Mouse (Mus musculus): Measurements from ENCODE around the gene Cstl1. TPM values are rescaled to one million over a fixed set of nuclear protein-coding genes. Genes with fewer than 3 reads are reported as not detected.

The Cstl1 gene
- polyA plus RNA-seq (2015; fragmentation: Nextera tagmentation; extraction: Ambion mirVana), result not detected in 2 replicates

DNA sequence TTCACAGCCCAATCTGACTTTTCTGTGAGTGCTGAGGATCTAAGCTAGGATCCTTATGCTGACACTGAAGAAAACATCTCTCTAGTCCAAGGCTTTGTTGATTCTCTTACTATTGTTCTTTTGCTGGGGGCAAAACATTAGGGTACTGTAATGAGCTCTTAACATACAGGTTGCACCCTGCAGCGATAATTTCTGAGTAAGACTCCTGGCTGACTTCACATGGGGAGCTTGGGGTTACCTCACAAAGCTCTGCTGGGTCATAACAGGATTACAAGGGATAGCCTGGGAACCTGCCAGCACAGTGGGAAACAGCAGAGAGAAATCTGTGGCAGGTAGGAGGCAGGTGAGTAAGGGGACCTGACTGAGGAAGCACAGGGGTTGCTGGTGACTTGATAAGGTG lies at the start of gene Cstl1:
Gene Cstl1 (plus strand): TSS at position 301 of the 400 bp plus-strand sequence.

GRCm38 (mm10) chr2:148732327-148733000 lies 17.7 kb upstream of the Cstl1 start, which contains the start of gene Napb:
TSS of gene Napb (minus strand) at chr2:148732467.

DNA sequence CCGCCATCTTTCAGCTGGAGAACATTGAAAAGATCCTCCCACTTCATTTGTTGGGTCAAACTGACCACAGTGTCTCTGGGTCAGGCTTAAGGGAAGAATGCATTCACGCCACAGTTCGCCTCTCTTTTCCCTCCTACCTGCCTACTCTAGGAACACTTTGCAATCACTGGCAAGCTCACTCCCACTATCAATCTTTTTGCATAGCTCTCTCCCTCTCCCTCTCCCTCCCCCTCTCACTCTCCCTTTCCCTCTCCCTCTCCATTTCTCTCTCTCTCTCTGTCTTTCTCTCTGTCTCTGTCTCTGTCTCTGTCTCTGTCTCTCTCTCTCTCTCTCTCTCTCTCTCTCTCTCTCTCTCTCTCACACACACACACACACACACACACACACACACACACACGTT lies 21.2 kb downstream of the Cstl1 start, which contains the start of gene Cst11:
Gene Cst11 (minus strand): TSS at position 101 of the 400 bp plus-strand sequence.

GRCm38 (mm10) chr2:148781709-148782108 lies 31.6 kb downstream of the Cstl1 start, which contains the start of gene 8030411F24Rik:
TSS of gene 8030411F24Rik (plus strand) at chr2:148782009.

GRCm38 (mm10) chr2:148789142-148789541 lies 39.0 kb downstream of the Cstl1 start, which contains the start of gene Cst12:
TSS of gene Cst12 (plus strand) at chr2:148789361.

DNA sequence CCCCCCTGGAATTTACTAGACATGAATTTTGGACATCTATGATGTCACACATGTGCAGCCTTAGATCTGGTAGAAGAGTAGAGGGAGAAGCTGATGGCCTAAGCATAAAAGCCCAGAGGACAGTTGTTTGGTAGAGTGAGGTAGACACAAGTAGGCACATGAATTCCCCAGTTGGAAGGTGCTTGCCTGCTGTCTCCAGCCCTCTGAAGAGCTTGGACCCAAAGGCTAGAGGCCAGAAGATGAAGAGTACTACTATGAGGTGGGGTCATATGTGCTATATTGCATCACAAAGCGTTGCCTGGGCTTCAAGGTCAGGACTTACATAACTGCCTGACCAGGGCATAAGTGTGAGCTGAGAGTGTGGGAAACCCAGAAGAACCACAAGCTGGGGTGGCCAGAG lies 48.3 kb downstream of the Cstl1 start, which contains the start of gene Cst8:
Gene Cst8 (plus strand): TSS at position 301 of the 400 bp plus-strand sequence.

Other genes starting within 250 kb of the Cstl1 start
- gene Nxt1, start 77.8 kb upstream of the Cstl1 start, polyA plus RNA-seq (2015; fragmentation: Nextera tagmentation; extraction: Ambion mirVana), result 63.8 and 76.5 TPM in 2 replicates
- 12.0 and 20.5 TPM in 2 replicates for gene Gzf1, start 69.3 kb upstream of the Cstl1 start, polyA plus RNA-seq (2015; fragmentation: Nextera tagmentation; extraction: Ambion mirVana)
- 8.1 and 18.7 TPM in 2 replicates for gene Napb, start 17.9 kb upstream of the Cstl1 start, polyA plus RNA-seq (2015; fragmentation: Nextera tagmentation; extraction: Ambion mirVana)
- 0.47 TPM in 1 of 2 replicates, not detected in the other for gene Cst11, start 21.1 kb downstream of the Cstl1 start, polyA plus RNA-seq (2015; fragmentation: Nextera tagmentation; extraction: Ambion mirVana)
- not detected in 2 replicates for gene 8030411F24Rik, start 31.7 kb downstream of the Cstl1 start, polyA plus RNA-seq (2015; fragmentation: Nextera tagmentation; extraction: Ambion mirVana)
- 0.28 and 0.68 TPM in 2 replicates for gene Cst12, start 39.0 kb downstream of the Cstl1 start, polyA plus RNA-seq (2015; fragmentation: Nextera tagmentation; extraction: Ambion mirVana)
- gene Cst8, start 48.4 kb downstream of the Cstl1 start, polyA plus RNA-seq (2015; fragmentation: Nextera tagmentation; extraction: Ambion mirVana), result 187 and 218 TPM in 2 replicates
- gene Cst13, start 69.7 kb downstream of the Cstl1 start, polyA plus RNA-seq (2015; fragmentation: Nextera tagmentation; extraction: Ambion mirVana), result 0.18 and 0.44 TPM in 2 replicates
- gene Cst9, start 84.8 kb downstream of the Cstl1 start, polyA plus RNA-seq (2015; fragmentation: Nextera tagmentation; extraction: Ambion mirVana), result 0.28 TPM in 1 of 2 replicates, not detected in the other
- gene 9230104L09Rik, start 114.7 kb downstream of the Cstl1 start, polyA plus RNA-seq (2015; fragmentation: Nextera tagmentation; extraction: Ambion mirVana), result 9.3 and 20.3 TPM in 2 replicates
- 1,541 and 1,932 TPM in 2 replicates for gene Cst3, start 125.3 kb downstream of the Cstl1 start, polyA plus RNA-seq (2015; fragmentation: Nextera tagmentation; extraction: Ambion mirVana)